Mouse (Mus musculus): Measurements from ENCODE around the gene Chn1.

Chn1 gene

GRCm38 (mm10) chr2:73768669-73769068 lies 6.5 kb downstream of the Chn1 start:
- ChIA-PET POLR2A (interaction anchor here in 1 of 4 experiments (0.6 kb wide), 1 partner anchor 69 kb away, joined by 4 read pairs; no protein-coding TSS in a partner anchor), CTCF (no interaction called here)

DNA sequence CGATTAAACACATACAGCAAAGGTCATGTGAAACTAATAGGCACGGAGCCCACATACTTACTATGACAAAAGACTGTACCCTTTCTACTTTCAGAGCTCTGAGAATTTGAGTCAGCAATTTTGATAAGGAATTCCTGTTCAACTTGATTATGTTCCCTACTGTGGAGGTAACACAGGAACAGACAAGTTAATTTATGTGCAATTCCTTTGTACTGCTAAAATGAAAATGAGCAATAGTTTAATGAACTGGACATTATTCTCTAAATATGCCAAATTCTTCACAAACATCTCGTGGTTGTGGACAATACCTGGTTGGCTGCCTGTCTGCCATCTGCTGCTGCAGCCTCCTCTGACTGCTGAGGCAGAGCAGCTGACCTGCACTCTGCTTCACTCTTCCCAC lies 11.6 kb downstream of the Chn1 start:
- ChIA-PET CTCF (interaction anchor here in 1 of 4 experiments (1.2 kb wide), 1 partner anchor 213 kb away, joined by 3 read pairs; no protein-coding TSS in a partner anchor), POLR2A (interaction anchor here in 2 of 4 experiments (0.6 to 1.2 kb wide), 2 partner anchors 19 to 949 kb away, joined by 3 to 5 read pairs; no protein-coding TSS in a partner anchor)

- ChIA-PET CTCF (interaction anchor here in 1 of 4 experiments (0.6 kb wide), 1 partner anchor 259 kb away, joined by 3 read pairs; no protein-coding TSS in a partner anchor), POLR2A (interaction anchor here in 1 of 4 experiments (1.5 kb wide), 1 partner anchor 16 kb away, joined by 4 read pairs; no protein-coding TSS in a partner anchor)
Measured at GRCm38 (mm10) chr2:73759899-73760298, 15.2 kb downstream of the Chn1 start.

GRCm38 (mm10) chr2:73759027-73759426 lies 16.1 kb downstream of the Chn1 start:
- ChIA-PET CTCF (no interaction called here), POLR2A (interaction anchor here in 1 of 4 experiments (0.6 to 1.3 kb wide), 5 partner anchors 8 to 216 kb away, joined by 3 to 4 read pairs (median 4); no protein-coding TSS in a partner anchor)

DNA sequence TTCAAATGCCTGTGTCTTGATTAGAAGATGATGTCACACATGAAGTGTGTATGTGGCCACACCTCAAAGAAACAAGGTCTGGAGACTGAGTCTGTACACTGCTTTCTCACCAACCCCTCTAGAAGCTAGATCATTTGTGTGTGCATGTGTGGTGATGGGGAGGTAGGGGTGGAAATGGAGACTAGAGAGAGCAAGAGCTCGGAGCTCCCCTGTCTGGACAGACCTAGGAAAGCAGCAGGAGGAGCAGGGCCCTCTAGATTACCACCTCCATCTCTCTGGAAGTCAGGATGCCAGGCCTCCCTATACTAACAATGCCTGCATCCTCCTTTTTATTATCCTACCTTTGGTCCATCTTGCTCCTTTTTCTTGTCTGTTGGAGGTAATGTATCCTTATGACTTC lies 27.8 kb downstream of the Chn1 start:
- POLR2A ChIA-PET = interaction anchor here in 1 of 4 experiments (1.4 kb wide), 1 partner anchor 11 kb away, joined by 4 read pairs; no protein-coding TSS in a partner anchor
- CTCF ChIA-PET = interaction anchor here in 2 of 4 experiments (0.8 to 1.2 kb wide), 2 partner anchors 9 to 162 kb away, joined by 3 to 4 read pairs; no protein-coding TSS in a partner anchor

GRCm38 (mm10) chr2:73746375-73746770 lies 28.8 kb downstream of the Chn1 start:
- CTCF ChIA-PET = interaction anchor here in 3 of 4 experiments (0.8 to 1.2 kb wide), 3 partner anchors 10 to 161 kb away, joined by 3 to 14 read pairs (median 4); no protein-coding TSS in a partner anchor
- POLR2A ChIA-PET = interaction anchor here in 1 of 4 experiments (0.7 to 2.3 kb wide), 5 partner anchors 10 to 173 kb away, joined by 3 to 9 read pairs (median 3); no protein-coding TSS in a partner anchor

DNA sequence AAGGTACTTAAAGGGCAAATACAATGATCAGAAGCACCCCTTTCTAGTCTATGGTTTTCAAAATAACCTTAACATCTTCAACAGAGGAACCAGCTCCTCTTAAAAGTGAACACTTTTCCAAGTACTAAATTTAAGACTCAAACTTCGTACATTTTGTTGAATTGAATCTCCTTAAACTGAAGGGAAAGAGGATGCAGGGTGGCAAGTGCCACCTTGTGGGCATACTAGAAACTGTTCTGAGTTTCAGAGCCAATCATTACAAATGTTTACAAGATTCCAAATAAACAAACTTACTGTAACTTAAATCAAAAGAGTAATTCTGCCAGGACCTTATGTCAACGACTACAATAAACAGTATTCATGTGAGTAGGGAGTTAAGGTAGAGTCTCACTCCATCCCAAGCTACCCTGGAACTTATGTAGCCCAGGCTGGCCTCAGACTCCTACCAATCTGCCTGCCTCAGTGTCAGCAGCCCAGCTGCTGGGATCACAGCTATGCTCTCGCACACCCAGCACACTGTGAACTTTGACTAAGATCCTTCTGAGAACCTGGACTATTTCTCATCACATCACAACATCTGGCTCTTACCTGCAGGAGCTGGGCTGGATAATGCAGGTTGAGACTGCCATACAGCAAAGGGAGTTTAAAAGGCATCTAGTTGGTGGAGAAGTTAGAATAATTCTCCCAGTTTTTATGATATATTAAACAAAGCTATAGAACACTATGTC lies 29.3 kb downstream of the Chn1 start:
- POLR2A ChIA-PET = interaction anchor here in 1 of 4 experiments (0.7 to 2.3 kb wide), 5 partner anchors 11 to 173 kb away, joined by 3 to 9 read pairs (median 3); no protein-coding TSS in a partner anchor
- CTCF ChIA-PET = interaction anchor here in 2 of 4 experiments (0.6 to 0.8 kb wide), 2 partner anchors 41 to 96 kb away, joined by 5 to 14 read pairs; no protein-coding TSS in a partner anchor

- POLR2A ChIA-PET = interaction anchor here in 2 of 4 experiments (0.8 to 1.1 kb wide), 3 partner anchors 9 to 21 kb away, joined by 3 to 4 read pairs (median 3); no protein-coding TSS in a partner anchor
- CTCF ChIA-PET = no interaction called here
Measured at GRCm38 (mm10) chr2:73741286-73741685, 33.9 kb downstream of the Chn1 start.

DNA sequence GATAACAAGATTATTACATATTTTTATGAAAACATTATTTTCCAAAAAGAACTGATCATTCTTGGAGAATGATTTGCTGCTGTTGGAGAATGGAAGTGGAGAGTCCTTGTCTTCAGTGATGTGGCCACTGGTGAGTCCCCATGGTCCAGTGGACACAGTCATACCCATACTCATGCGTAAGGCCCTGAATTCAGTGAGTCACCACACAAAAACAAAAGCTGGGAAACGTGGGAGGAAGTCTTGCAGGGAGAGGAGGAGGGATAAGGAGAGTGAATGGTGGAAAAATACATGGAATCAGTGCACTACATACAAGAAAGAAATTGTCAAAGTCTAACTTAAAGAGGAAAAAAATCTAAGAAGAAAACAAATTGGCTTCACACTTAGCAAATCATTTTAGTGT lies 47.3 kb downstream of the Chn1 start:
- POLR2A ChIA-PET = interaction anchor here in 1 of 4 experiments (1.1 to 1.6 kb wide), 2 partner anchors 11 to 14 kb away, joined by 4 read pairs; no protein-coding TSS in a partner anchor
- CTCF ChIA-PET = no interaction called here

GRCm38 (mm10) chr2:73724934-73725333 lies 50.2 kb downstream of the Chn1 start:
- POLR2A ChIA-PET = interaction anchor here in 2 of 4 experiments (0.6 to 0.8 kb wide), 2 partner anchors 57 to 745 kb away, joined by 3 read pairs; partner anchors contain the start of gene Sp3 (in 1 of the 2)
- CTCF ChIA-PET = interaction anchor here in 2 of 4 experiments (0.6 to 1.1 kb wide), 2 partner anchors 140 to 152 kb away, joined by 3 to 10 read pairs; no protein-coding TSS in a partner anchor

DNA sequence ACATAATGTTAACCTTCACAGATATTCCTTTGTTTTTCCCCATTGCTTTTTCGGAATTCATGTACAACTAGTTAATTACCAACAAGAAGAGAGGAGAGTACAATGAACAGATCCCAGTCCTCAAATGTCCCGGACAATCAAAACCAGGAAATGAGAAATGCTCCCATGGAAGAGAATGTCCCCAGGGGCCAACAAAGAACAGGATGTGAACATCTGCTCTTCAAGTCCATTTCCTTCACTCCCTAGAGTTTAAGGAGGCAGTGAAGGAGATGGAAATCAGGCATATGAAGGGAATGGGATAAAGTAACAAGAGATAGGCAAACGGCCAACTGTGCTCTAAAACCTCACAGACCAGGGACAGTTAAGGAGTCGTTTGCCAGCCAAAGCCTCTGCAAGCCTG lies 53.3 kb downstream of the Chn1 start:
- ChIA-PET POLR2A (no interaction called here), CTCF (interaction anchor here in 1 of 4 experiments (0.7 kb wide), 1 partner anchor 683 kb away, joined by 4 read pairs; no protein-coding TSS in a partner anchor)

- CTCF ChIA-PET = no interaction called here
- POLR2A ChIA-PET = no interaction called here
Measured at GRCm38 (mm10) chr2:73712481-73712880, 62.7 kb downstream of the Chn1 start.

DNA sequence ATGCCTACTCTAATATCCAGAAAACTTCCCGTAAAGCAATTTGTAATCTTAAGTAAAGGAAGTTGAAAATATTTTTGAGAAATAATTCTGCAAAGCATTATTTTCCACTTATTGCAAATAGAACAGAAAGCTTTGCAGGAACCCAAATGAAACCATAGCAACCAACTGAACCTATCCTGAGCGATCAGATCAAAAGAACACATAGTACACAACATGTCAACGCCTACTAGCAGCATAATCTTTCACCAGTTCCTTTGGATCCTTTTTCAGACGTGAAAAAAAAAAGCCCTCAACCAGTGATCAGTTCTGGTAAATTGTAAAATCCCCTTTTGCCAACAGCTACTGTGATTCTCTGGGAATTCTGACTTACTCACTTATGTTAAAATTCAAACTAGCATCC lies 82.1 kb downstream of the Chn1 start:
- ChIA-PET POLR2A (no interaction called here), CTCF (no interaction called here)

GRCm38 (mm10) chr2:73690783-73691604 lies 84.2 kb downstream of the Chn1 start:
- POLR2A ChIA-PET = interaction anchor here in 1 of 4 experiments (0.6 kb wide), 1 partner anchor 191 kb away, joined by 3 read pairs; no protein-coding TSS in a partner anchor
- CTCF ChIA-PET = interaction anchor here in 1 of 4 experiments (1.1 kb wide), 1 partner anchor 13 kb away, joined by 3 read pairs; no protein-coding TSS in a partner anchor

- ChIA-PET POLR2A (interaction anchor here in 1 of 4 experiments (0.9 kb wide), 1 partner anchor 13 kb away, joined by 3 read pairs; no protein-coding TSS in a partner anchor), CTCF (interaction anchor here in 2 of 4 experiments (0.6 kb wide), 2 partner anchors 10 to 143 kb away, joined by 3 to 5 read pairs; no protein-coding TSS in a partner anchor)
Measured at GRCm38 (mm10) chr2:73682500-73682899, 92.6 kb downstream of the Chn1 start.

DNA sequence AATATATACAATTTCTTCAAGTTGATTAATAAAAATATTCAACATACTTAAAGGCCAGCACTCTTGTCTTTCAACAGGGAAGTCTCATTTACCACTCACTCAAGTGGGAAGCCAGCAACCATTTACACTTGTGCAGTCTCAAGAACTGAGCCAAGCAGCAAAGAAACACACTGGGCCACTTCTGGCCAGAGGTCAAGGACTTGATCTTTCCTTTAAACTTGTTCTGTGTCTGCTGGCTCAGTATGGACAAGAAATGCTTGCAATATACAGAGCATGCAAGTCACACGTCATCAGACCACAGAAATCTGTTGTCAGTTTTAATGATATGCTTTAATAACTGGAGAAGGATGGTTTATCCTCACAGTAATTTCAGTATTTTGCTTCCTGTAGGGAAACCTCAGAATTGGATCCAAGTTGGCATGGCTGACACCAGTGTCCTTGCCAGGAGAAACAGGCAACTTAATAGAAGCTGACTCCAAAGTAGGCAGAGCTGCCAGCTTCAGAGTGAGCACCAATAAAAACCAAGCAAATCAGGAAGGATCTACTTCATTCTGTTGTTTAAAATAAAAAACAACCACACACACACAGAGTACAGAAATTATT lies 94.6 kb downstream of the Chn1 start:
- CTCF ChIA-PET = no interaction called here
- POLR2A ChIA-PET = interaction anchor here in 1 of 4 experiments (0.6 kb wide), 1 partner anchor 436 kb away, joined by 3 read pairs; no protein-coding TSS in a partner anchor

DNA sequence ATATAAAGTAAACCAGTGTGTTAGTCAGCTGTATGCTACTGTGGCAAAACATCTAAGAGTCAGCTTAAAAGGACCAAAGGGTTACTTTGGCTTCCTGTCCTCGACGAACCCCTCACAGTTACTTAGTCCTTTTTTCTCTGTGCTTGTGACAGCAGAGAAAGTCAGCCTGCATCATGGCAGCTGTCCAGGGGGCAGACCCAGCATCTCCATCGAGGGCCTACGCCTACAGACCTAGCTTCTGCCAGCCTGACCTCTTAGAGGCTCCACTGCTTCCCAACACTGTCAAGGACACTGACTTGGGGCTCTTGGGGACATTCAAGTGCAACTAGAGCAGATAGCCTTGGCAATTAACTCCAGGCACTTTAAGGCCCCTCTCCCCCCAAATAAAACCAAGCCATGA lies 106.5 kb downstream of the Chn1 start:
- ChIA-PET CTCF (no interaction called here), POLR2A (interaction anchor here in 1 of 4 experiments (1.5 kb wide), 1 partner anchor 16 kb away, joined by 6 read pairs; no protein-coding TSS in a partner anchor)

GRCm38 (mm10) chr2:73660566-73661134 lies 114.5 kb downstream of the Chn1 start:
- ChIA-PET POLR2A (interaction anchor here in 1 of 4 experiments (1.1 to 1.8 kb wide), 3 partner anchors 14 to 51 kb away, joined by 3 to 6 read pairs (median 3); no protein-coding TSS in a partner anchor), CTCF (no interaction called here)

Measured in embryonic stem cell, embryonic (primary cell).